Mouse (Mus musculus) ovary, postnatal 10 days (tissue): ENCODE measurements around the gene Ism2.
"Not testable (repeated sequence)": the region's sequence is repeated elsewhere in the genome, so short reads cannot be mapped to it uniquely, and the experiment has no call there.

ENCODE experiments used
- DNase-seq: peaks from one replicate; pipeline ENCODE4 v3.0.0; 2022; ENCODE audit warnings: low spot score

Ism2 gene

GRCm38 (mm10) chr12:87289100-87289499 is 10.4 kb downstream of the Ism2 start:
- DNase-seq = no peak

GRCm38 (mm10) chr12:87284726-87285125 is 14.8 kb downstream of the Ism2 start:
- no peak for DNase-seq

GRCm38 (mm10) chr12:87284268-87284667 is 15.2 kb downstream of the Ism2 start:
- DNase-seq = no peak

GRCm38 (mm10) chr12:87283706-87284105 is 15.8 kb downstream of the Ism2 start:
- DNase-seq = no peak

- DNase-seq = no peak
Measured at GRCm38 (mm10) chr12:87282743-87283142, 16.8 kb downstream of the Ism2 start.

GRCm38 (mm10) chr12:87281766-87282165 is 17.7 kb downstream of the Ism2 start:
- no peak for DNase-seq

GRCm38 (mm10) chr12:87279879-87280278 is 19.6 kb downstream of the Ism2 start:
- DNase-seq = no peak

GRCm38 (mm10) chr12:87279350-87279749 is 20.2 kb downstream of the Ism2 start:
- DNase-seq = no peak

GRCm38 (mm10) chr12:87278118-87278730 is 21.3 kb downstream of the Ism2 start:
- no peak for DNase-seq

GRCm38 (mm10) chr12:87277251-87277650 is 22.3 kb downstream of the Ism2 start:
- DNase-seq = not testable (repeated sequence)

- DNase-seq = no peak
Measured at GRCm38 (mm10) chr12:87274853-87275831, 24.4 kb downstream of the Ism2 start.

- DNase-seq = no peak
Measured at GRCm38 (mm10) chr12:87267682-87268081, 31.8 kb downstream of the Ism2 start.

GRCm38 (mm10) chr12:87266827-87267603 is 32.5 kb downstream of the Ism2 start:
- DNase-seq = no peak

- DNase-seq = peak; percentile 72
Measured at GRCm38 (mm10) chr12:87266108-87266826, 33.2 kb downstream of the Ism2 start, which contains the start of the genes Vipas39 and Ahsa1. Vipas39 (minus strand) TSS chr12:87266256. Ahsa1 (plus strand) TSS chr12:87266479.

GRCm38 (mm10) chr12:87265444-87265843 is 34.1 kb downstream of the Ism2 start:
- DNase-seq = no peak

- DNase-seq = no peak
Measured at GRCm38 (mm10) chr12:87260562-87260961, 38.9 kb downstream of the Ism2 start.

- no peak for DNase-seq
Measured at GRCm38 (mm10) chr12:87256629-87257028, 42.9 kb downstream of the Ism2 start.

GRCm38 (mm10) chr12:87253878-87254277 is 45.6 kb downstream of the Ism2 start:
- DNase-seq = no peak

GRCm38 (mm10) chr12:87250161-87250560 is 49.3 kb downstream of the Ism2 start:
- DNase-seq = no peak

- no peak for DNase-seq
Measured at GRCm38 (mm10) chr12:87238632-87239031, 60.9 kb downstream of the Ism2 start, which contains the start of gene Noxred1. Noxred1 (minus strand) TSS chr12:87238732.

- no peak for DNase-seq
Measured at GRCm38 (mm10) chr12:87236882-87237483, 62.5 kb downstream of the Ism2 start.
